Mouse (Mus musculus): ENCODE data around the gene Kirrel3. TPM values are rescaled to one million over a fixed set of nuclear protein-coding genes. Genes with fewer than 3 reads are reported as not detected.

The Kirrel3 gene
- total RNA-seq, 2 experiments from 2014 or later = 43.9 to 50.2 TPM

- DNase-seq (ENCODE audit: low spot score in 2 of 2) = no peak
Observed at GRCm38 (mm10) chr9:34881750-34882149, 396.1 kb downstream of the Kirrel3 start.

- DNase-seq (ENCODE audit: low spot score in 2 of 2) = no peak
Observed at GRCm38 (mm10) chr9:34882211-34882610, 396.5 kb downstream of the Kirrel3 start.

GRCm38 (mm10) chr9:34883122-34883521, 397.4 kb downstream of the Kirrel3 start:
- no peak for DNase-seq (ENCODE audit: low spot score in 2 of 2)

GRCm38 (mm10) chr9:34884325-34884724, 398.6 kb downstream of the Kirrel3 start:
- no peak for DNase-seq (ENCODE audit: low spot score in 2 of 2)

- no peak for DNase-seq (ENCODE audit: low spot score in 2 of 2)
Observed at GRCm38 (mm10) chr9:34884942-34885341, 399.2 kb downstream of the Kirrel3 start.

GRCm38 (mm10) chr9:34886746-34887145, 401.1 kb downstream of the Kirrel3 start:
- peak in 1 of 2 experiments; percentile 37 for DNase-seq (ENCODE audit: low spot score in 2 of 2)

- peak; percentile 32 to 44 for DNase-seq (ENCODE audit: low spot score in 2 of 2)
Observed at GRCm38 (mm10) chr9:34887196-34887595, 401.5 kb downstream of the Kirrel3 start.

- DNase-seq (ENCODE audit: low spot score in 2 of 2) = no peak
Observed at GRCm38 (mm10) chr9:34888298-34888697, 402.6 kb downstream of the Kirrel3 start.

- no peak for DNase-seq (ENCODE audit: low spot score in 2 of 2)
Observed at GRCm38 (mm10) chr9:34901216-34901615, 415.5 kb downstream of the Kirrel3 start.

GRCm38 (mm10) chr9:34901888-34902287, 416.2 kb downstream of the Kirrel3 start:
- DNase-seq (ENCODE audit: low spot score in 2 of 2) = no peak

- peak in 1 of 2 experiments; percentile 49 for DNase-seq (ENCODE audit: low spot score in 2 of 2)
Observed at GRCm38 (mm10) chr9:34905164-34905563, 419.5 kb downstream of the Kirrel3 start.

- peak in 1 of 2 experiments; percentile 50 for DNase-seq (ENCODE audit: low spot score in 2 of 2)
Observed at GRCm38 (mm10) chr9:34908040-34908439, 422.3 kb downstream of the Kirrel3 start.

GRCm38 (mm10) chr9:34911838-34912237, 426.1 kb downstream of the Kirrel3 start:
- DNase-seq (ENCODE audit: low spot score in 2 of 2) = no peak

- DNase-seq (ENCODE audit: low spot score in 2 of 2) = peak in 1 of 2 experiments; percentile 36
Observed at GRCm38 (mm10) chr9:34912273-34912972, 426.7 kb downstream of the Kirrel3 start.

GRCm38 (mm10) chr9:34912996-34913395, 427.3 kb downstream of the Kirrel3 start:
- no peak for DNase-seq (ENCODE audit: low spot score in 2 of 2)

- DNase-seq (ENCODE audit: low spot score in 2 of 2) = no peak
Observed at GRCm38 (mm10) chr9:34918976-34919375, 433.3 kb downstream of the Kirrel3 start.

- DNase-seq (ENCODE audit: low spot score in 2 of 2) = no peak
Observed at GRCm38 (mm10) chr9:34920116-34920515, 434.4 kb downstream of the Kirrel3 start.

- no peak for DNase-seq (ENCODE audit: low spot score in 2 of 2)
Observed at GRCm38 (mm10) chr9:34921941-34922340, 436.2 kb downstream of the Kirrel3 start.

GRCm38 (mm10) chr9:34922716-34923115, 437.0 kb downstream of the Kirrel3 start:
- no peak for DNase-seq (ENCODE audit: low spot score in 2 of 2)

- DNase-seq (ENCODE audit: low spot score in 2 of 2) = peak in 1 of 2 experiments; percentile 45
Observed at GRCm38 (mm10) chr9:34923134-34923931, 437.6 kb downstream of the Kirrel3 start.

- no peak for DNase-seq (ENCODE audit: low spot score in 2 of 2)
Observed at GRCm38 (mm10) chr9:34925616-34926015, 439.9 kb downstream of the Kirrel3 start.

- no peak for DNase-seq (ENCODE audit: low spot score in 2 of 2)
Observed at GRCm38 (mm10) chr9:34930371-34930770, 444.7 kb downstream of the Kirrel3 start.

Data from layer of hippocampus, postnatal 14 days (tissue).